Mouse (Mus musculus): ENCODE data around the gene Sirt1.

- TF ChIP-seq GATA1 (IDR thresholded peaks at IDR 0.05; ENCODE audit: low read length) (no peak), TAL1 (IDR thresholded peaks at IDR 0.05; ENCODE audit: low read length) (no peak)
Observed at GRCm38 (mm10) chr10:63378948-63379680, 2.4 kb downstream of the Sirt1 start.

Measured in erythroblast, embryonic 14.5 days (primary cell).